Mouse (Mus musculus) stomach, postnatal 0 days (tissue): ENCODE measurements around the gene Ctsg. TPM values are rescaled to one million over a fixed set of nuclear protein-coding genes. Genes with fewer than 3 reads are reported as not detected.
"Not testable (repeated sequence)": the region's sequence is repeated elsewhere in the genome, so short reads cannot be mapped to it uniquely, and the experiment has no call there.

Source experiments
- ATAC-seq: fragments of 200-750 bp; cut with Nextera tagmentation; 2 replicates; pipeline ENCODE4 v1.8.0; 2017; ENCODE audit not compliant: low FRiP score, low TSS enrichment
- DNase-seq: peaks from one replicate; pipeline ENCODE4 v3.0.0-alpha.2; 2016; ENCODE audit warnings: low spot score
- H3K27ac ChIP-seq: fragments of 300-500 bp; sonication (generic); replicated peaks from 2 replicates; pipeline ENCODE4 v1.5.1; 2014; ENCODE audit warnings: mild to moderate bottlenecking, control low read depth
- H3K27me3 ChIP-seq: fragments of 300-500 bp; sonication (generic); 2 replicates; pipeline ENCODE4 v1.6.1; 2014; ENCODE audit warnings: low read length; ENCODE audit not compliant: control insufficient read depth, insufficient read depth
- H3K36me3 ChIP-seq: fragments of 300-500 bp; sonication (generic); 2 replicates; pipeline ENCODE4 v1.6.1; 2014; ENCODE audit warnings: low read length, mixed read lengths; ENCODE audit not compliant: control insufficient read depth, insufficient read depth
- H3K4me1 ChIP-seq: fragments of 300-500 bp; sonication (generic); replicated peaks from 2 replicates; pipeline ENCODE4 v1.6.1; 2014; ENCODE audit warnings: antibody characterized with exemption; ENCODE audit not compliant: control insufficient read depth, insufficient read depth
- H3K4me2 ChIP-seq: fragments of 300-500 bp; sonication (generic); replicated peaks from 2 replicates; pipeline ENCODE4 v1.6.1; 2014; ENCODE audit warnings: low read depth, mild to moderate bottlenecking, control low read depth, moderate library complexity
- H3K4me3 ChIP-seq: fragments of 300-500 bp; sonication (generic); 2 replicates; pipeline ENCODE4 v1.5.1; 2014; ENCODE audit warnings: low read depth, low read length, control low read depth
- H3K9ac ChIP-seq: fragments of 300-500 bp; sonication (generic); 2 replicates; pipeline ENCODE4 v1.6.1; 2014; ENCODE audit warnings: mild to moderate bottlenecking, low read length, control low read depth, mixed read lengths
- H3K9me3 ChIP-seq: fragments of 300-500 bp; sonication (generic); 2 replicates; pipeline ENCODE4 v1.6.1; 2016; ENCODE audit warnings: low read length; ENCODE audit not compliant: control insufficient read depth
- CTCF ChIP-seq: IDR thresholded peaks from 2 replicates; pipeline ENCODE4 v1.5.1; 2016; ENCODE audit warnings: antibody characterized with exemption, low read depth, mild to moderate bottlenecking, moderate library complexity
- EP300 ChIP-seq: optimal IDR thresholded peaks from 2 replicates; pipeline ENCODE3; 2016; ENCODE audit warnings: antibody characterized with exemption
- WGBS: fragments of 180-500 bp; shearing (Covaris S2); extraction: QIAGEN DNeasy Blood & Tissue Kit; methylation state at CpG from one replicate; pipeline ENCODE4 v1.1.7; 2014; 5-methylcytosine and 5-hydroxymethylcytosine counted together
- polyA plus RNA-seq: library from polyadenylated mRNA; unstranded; fragments of >200 nt; fragmentation: Nextera tagmentation; extraction: Ambion mirVana; gene quantifications from 2 replicates; pipeline ENCODE4 v1.2.1, GENCODE M21; 2015

Ctsg gene
- polyA plus RNA-seq, result 0.13 and 0.18 TPM in 2 replicates

DNA sequence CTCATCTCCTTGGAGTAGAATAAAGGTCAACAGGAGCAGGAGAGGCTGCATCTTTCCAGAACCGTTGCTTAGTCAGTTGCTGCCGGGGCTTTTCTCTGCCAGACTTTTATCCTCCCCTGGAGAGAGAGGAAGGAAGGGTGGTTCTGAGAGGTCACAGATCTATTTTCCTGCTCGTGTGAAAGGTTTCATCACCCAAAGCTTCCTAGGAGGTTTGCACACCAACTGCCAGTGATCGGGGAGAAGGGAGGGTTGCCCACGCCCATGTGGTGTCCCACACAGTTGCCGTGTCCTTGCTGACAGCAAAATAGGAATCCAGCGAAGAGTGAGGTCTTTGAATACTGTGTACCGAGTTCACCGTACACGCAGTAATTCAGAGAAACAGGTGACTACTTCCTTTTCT is at the start of gene Ctsg:
TSS of gene Ctsg (minus strand) at position 189 of the 400 bp plus-strand sequence.
- WGBS, result 57% methylated on average over 10 of the region's 10 CpGs
- no peak for ATAC-seq

DNA sequence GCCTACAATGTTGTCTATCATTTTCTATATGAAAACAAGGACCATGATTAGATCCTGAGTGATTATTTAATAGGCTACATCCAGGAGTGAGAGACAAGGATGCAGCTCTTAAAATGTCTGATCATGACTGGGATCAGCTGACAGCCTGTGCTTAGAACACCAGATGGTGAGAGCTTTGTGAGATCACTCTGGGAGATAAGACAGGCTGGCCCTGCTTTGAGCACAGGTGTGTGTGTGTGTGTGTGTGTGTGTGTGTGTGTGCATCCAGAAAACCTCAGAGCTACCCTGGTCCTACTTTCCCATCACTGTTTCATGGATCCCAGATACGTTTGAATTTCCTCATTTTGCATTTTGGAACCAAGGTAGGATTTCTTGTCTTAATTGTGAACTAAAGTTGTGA is 31.3 kb upstream of the Ctsg start:
- H3K27ac ChIP-seq, H3K4me1 ChIP-seq: not testable (repeated sequence)
- 73% methylated on average over 1 of the region's 1 CpGs for WGBS

More for the DNA sequence above, at the start of gene Ctsg:
- Histone ChIP-seq H3K36me3 (no peaks in the 10 kb centered on the region), H3K4me1 (no peaks in the 10 kb centered on the region), H3K9ac (no peak within 1 kb of the TSS), H3K4me3 (no peak within 1 kb of the TSS), H3K4me2 (no peak within 1 kb of the TSS), H3K27ac (no peak within 1 kb of the TSS), H3K9me3 (no peaks in the 10 kb centered on the region), H3K27me3 (no peaks in the 10 kb centered on the region)
- TF ChIP-seq CTCF (no peak), EP300 (no peak)
- no peak for DNase-seq

DNA sequence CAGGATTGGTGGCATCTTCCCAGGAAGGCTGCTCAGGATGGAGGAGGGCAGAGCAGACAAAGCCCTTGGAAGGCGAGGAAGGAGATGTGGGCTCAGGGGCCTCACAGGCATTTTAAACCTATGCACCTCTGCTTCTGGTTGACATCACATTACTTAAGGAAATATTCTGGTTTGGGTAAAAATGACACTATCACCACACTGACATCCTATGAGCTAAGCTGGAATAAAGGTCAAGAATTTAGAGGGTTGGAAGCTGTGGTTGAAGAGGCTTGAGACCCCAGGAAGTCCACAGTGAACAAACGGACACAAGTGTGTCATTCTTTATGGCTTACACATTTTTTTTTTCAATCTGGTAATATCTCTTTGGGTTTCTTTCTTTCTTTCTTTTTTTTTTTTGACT is 30.1 kb upstream of the Ctsg start, which contains the start of gene Gzmd:
TSS of gene Gzmd (minus strand) at position 101 of the 400 bp plus-strand sequence.
- WGBS, result 74% methylated on average over 2 of the region's 2 CpGs
- not testable (repeated sequence) for H3K27me3 ChIP-seq, H3K27ac ChIP-seq, H3K4me2 ChIP-seq, H3K9ac ChIP-seq, H3K9me3 ChIP-seq, H3K4me1 ChIP-seq, ATAC-seq, H3K4me3 ChIP-seq, H3K36me3 ChIP-seq, DNase-seq

More for the DNA sequence above, 31.3 kb upstream of the Ctsg start:
- DNase-seq, H3K9ac ChIP-seq, ATAC-seq, H3K4me3 ChIP-seq, H3K27me3 ChIP-seq, H3K36me3 ChIP-seq, H3K9me3 ChIP-seq, H3K4me2 ChIP-seq: not testable (repeated sequence)

DNA sequence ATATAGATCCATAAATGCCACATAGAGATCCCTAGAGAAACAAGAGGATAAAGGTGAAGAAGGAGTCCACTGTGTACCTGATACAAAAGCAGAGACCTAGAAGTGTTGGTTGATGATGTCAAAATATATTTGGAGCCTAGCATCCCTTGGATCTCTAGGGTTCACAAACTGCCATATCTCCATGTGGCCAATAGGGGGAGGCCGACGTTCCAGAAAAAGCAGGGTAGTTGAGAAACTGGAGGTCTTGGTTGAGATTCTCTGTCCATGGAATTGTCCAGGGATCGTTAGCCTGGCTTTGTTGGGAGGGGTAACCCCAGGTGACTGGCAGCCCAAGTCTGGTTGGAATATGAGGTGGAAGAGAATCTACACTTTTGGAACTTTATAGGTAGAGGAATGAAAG is 26.0 kb upstream of the Ctsg start:
- no peaks in the 10 kb centered on the region for H3K36me3 ChIP-seq
- DNase-seq (no peak), ATAC-seq (no peak)
- no peak overlapping the region for H3K9ac ChIP-seq
- no peaks in the 10 kb centered on the region for H3K4me1 ChIP-seq
- no peak overlapping the region for H3K4me3 ChIP-seq
- peak; percentile 52 for TF ChIP-seq CTCF
- no peak for TF ChIP-seq EP300
- no peaks in the 10 kb centered on the region for H3K27me3 ChIP-seq
- 40% methylated on average over 3 of the region's 3 CpGs for WGBS
- no peaks in the 10 kb centered on the region for H3K9me3 ChIP-seq
- no peak overlapping the region for H3K4me2 ChIP-seq
- no peak overlapping the region for H3K27ac ChIP-seq

DNA sequence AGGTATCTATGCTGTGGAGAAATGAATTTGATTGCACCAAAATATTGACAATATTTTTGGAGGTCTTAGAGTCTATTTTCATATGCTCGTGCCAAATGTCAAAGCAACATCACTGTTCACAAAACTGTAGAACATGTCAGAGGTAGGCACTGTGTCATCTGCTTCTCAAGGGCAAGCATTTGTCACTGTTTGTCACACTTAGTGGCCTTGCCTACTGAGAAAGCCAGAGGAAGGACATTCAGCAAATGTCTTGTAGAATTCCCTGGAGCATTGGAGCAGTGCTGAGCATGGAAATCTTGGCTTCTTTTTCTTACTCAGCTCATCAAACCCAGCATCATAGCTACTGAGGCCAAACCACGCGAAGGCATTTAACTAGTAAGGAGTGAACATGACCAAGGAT is 21.1 kb upstream of the Ctsg start:
- Histone ChIP-seq H3K9me3 (no peaks in the 10 kb centered on the region), H3K9ac (no peak overlapping the region), H3K36me3 (no peaks in the 10 kb centered on the region), H3K27ac (no peak overlapping the region), H3K27me3 (no peaks in the 10 kb centered on the region), H3K4me3 (no peak overlapping the region), H3K4me2 (no peak overlapping the region), H3K4me1 (no peaks in the 10 kb centered on the region)
- DNase-seq, result no peak
- WGBS, result 80% methylated on average over 3 of the region's 3 CpGs
- TF ChIP-seq EP300, result no peak
- TF ChIP-seq CTCF, result no peak
- ATAC-seq, result no peak

DNA sequence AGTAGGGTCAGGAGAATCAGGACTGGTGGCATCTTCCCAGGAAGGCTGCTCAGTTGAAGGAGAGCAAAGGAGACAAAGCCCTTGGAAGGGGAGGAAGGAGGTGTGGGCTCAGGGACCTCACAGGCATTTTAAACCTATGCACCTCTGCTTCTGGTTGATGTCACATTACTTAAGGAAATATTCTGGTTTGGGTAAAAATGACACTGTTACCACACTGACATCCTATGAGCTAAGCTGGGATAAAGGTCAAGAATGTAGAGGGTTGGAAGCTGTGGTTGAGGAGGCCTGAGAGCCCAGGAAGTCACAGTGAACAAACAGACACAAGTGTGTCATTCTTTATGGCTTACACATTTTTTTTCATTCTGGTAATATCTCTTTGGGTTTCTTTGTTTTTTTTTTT is 18.2 kb upstream of the Ctsg start, which contains the start of gene Gzme:
TSS of gene Gzme (minus strand) at position 101 of the 400 bp plus-strand sequence.
- DNase-seq, result no peak
- Histone ChIP-seq H3K27ac (no peak within 1 kb of the TSS), H3K4me1 (no peaks in the 10 kb centered on the region), H3K36me3 (no peaks in the 10 kb centered on the region), H3K4me2 (no peak within 1 kb of the TSS), H3K9me3 (no peaks in the 10 kb centered on the region), H3K9ac (no peak within 1 kb of the TSS), H3K4me3 (no peak within 1 kb of the TSS), H3K27me3 (no peaks in the 10 kb centered on the region)
- TF ChIP-seq CTCF (no peak), EP300 (no peak)
- ATAC-seq, result no peak

DNA sequence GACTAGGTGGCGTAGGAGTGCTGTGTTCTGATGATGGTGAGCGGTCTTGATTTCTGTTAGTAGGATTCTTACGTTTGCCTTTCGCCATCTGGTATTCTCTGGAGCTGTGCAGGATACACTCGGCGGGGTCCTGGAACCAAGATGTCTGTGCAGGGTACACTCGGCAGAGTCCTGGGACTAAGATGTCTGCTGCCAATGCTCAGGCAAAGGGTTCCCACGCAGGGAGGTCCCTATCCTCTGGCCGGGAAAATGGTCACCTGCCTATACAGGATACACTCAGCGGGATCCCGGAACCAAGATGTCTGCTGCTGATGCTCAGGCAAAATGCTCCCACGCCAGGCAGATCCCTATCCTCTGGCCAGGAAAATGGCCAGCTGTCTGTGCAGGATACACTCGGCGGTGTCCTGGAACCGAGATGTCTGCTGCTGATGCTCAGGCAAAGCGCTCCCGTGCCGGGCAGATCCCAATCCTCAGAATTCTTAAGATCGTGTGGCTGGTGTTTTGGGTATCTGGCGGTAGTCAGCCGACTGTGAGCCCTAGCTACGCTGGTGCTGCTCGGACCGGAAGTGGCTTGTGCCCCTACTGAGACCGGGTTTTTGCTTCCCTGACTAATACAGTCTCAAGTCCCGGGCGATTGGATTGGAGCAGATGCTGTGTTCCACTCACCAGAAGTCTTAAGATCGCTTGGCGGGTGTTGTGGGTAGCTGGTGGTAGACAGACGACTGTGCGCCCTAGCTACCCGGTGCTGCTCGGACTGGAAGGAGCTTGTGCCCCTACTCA is 13.3 kb upstream of the Ctsg start:
- ATAC-seq, H3K9ac ChIP-seq, H3K27me3 ChIP-seq, H3K27ac ChIP-seq, H3K4me2 ChIP-seq, H3K4me1 ChIP-seq, DNase-seq, H3K36me3 ChIP-seq, H3K9me3 ChIP-seq, H3K4me3 ChIP-seq: not testable (repeated sequence)
- WGBS, result 89% methylated on average over 33 of the region's 33 CpGs
